In genomic region chr7:25736920-25737319, GRCm38 (mm10) we compare ENCODE assay signal across 11 mouse cellular contexts. TPM values are rescaled to one million over a fixed set of nuclear protein-coding genes. Genes with fewer than 3 reads are reported as not detected.
DNase-seq lines count a peak whose midpoint lies in the region; TF ChIP-seq lines count a peak whose summit lies in the region.
"Had no signal": no experiment of that assay in that cellular context is flagged by ENCODE, and none has a peak within 500 bp of the region (broad histone marks: within the 10 kb centered on the region; RNA-seq: fewer than 3 reads in every experiment).

No protein-coding gene starts in this region.

- peak; percentile 35; the same call in 1 of the 2 replicates for TF ChIP-seq CTCF in gastrocnemius, adult 2 months (IDR thresholded peaks at IDR 0.05)
- TF ChIP-seq CTCF in lung, adult 2 months (IDR thresholded peaks at IDR 0.05; ENCODE audit: insufficient read depth, low read length): 0 out of 2 replicates have a peak, but pooled peaks have one; percentile 18

- intact Hi-C loops in gastrocnemius, adult 2 months (cut with DNase I): no loop called here

- DNase-seq in gastrocnemius, adult 2 months: no peak
- DNase-seq in gastrocnemius, postnatal 4 days (ENCODE audit: low spot score in 2 of 2): no peak
- no peak for DNase-seq in lung, adult 2 months
- DNase-seq in lung, postnatal 14 days: no peak
- peak; percentile 39 for DNase-seq in A20 (ENCODE audit: low read depth, low spot score)
- peak; percentile 42 for DNase-seq in ZHBTc4 (ENCODE audit: low read depth, low spot score)
- no peak for DNase-seq in adipocyte (ENCODE audit: low spot score)
- DNase-seq in cerebellum, postnatal 14 days: no peak
- DNase-seq: cerebellum, postnatal 25 days; kidney, adult 9 months had no signal

- H3K4me3 ChIP-seq in gastrocnemius, adult 2 months: no peak overlapping the region
- no peak overlapping the region for H3K4me3 ChIP-seq in lung, adult 2 months (replicated peaks; ENCODE audit: extremely low read depth, low read depth, low read length)
- H3K4me3 ChIP-seq: myocyte had no signal

- 97% methylated on average over 2 of the region's 2 CpGs for WGBS in lung, adult 2 months

- H3K4me1 ChIP-seq in lung, adult 2 months (ENCODE audit: control insufficient read depth, insufficient read depth, low read length): no peaks in the 10 kb centered on the region

- no peak for TF ChIP-seq POLR2A in lung, adult 2 months (IDR thresholded peaks at IDR 0.05; ENCODE audit: borderline replicate concordance, extremely low read depth, low read depth, low read length)

- no peak overlapping the region for H3K27ac ChIP-seq in gastrocnemius, adult 2 months

RNA-seq across cellular contexts. Expression of gene Hnrnpul1, which starts 17.6 kb away (rescaled TPM):
- total RNA-seq in gastrocnemius, adult 2 months (2021): 10 to 100 TPM; 66.3 to 72.8 TPM
- 100 to 1,000 TPM; 131 to 132 TPM for total RNA-seq in gastrocnemius, postnatal 4 days (2021)
- 43.8 and 49.9 TPM in 2 replicates for polyA plus RNA-seq in lung, adult 2 months (2012; rRNA removed)

RNA-seq across cellular contexts. Expression of gene Ccdc97, which starts 18.0 kb away (rescaled TPM):
- 10 to 100 TPM; 39.4 to 44.3 TPM for total RNA-seq in gastrocnemius, adult 2 months (2021)
- 10 to 100 TPM; 34.5 to 39.4 TPM for total RNA-seq in gastrocnemius, postnatal 4 days (2021)
- 60.0 and 69.2 TPM in 2 replicates for polyA plus RNA-seq in lung, adult 2 months (2012; rRNA removed)

RNA-seq across cellular contexts. Expression of gene Tgfb1, which starts 50.1 kb away (rescaled TPM):
- 1 to 10 TPM; 4.6 to 6.6 TPM for total RNA-seq in gastrocnemius, adult 2 months (2021)
- total RNA-seq in gastrocnemius, postnatal 4 days (2021): 10 to 100 TPM; 21.4 to 24.6 TPM
- polyA plus RNA-seq in lung, adult 2 months (2012; rRNA removed): 68.3 and 71.1 TPM in 2 replicates

RNA-seq across cellular contexts. Expression of gene Axl, which starts 51.6 kb away (rescaled TPM):
- total RNA-seq in gastrocnemius, adult 2 months (2021): 10 to 100 TPM; 39.9 to 48.6 TPM
- 100 to 1,000 TPM; 172 to 194 TPM for total RNA-seq in gastrocnemius, postnatal 4 days (2021)
- 91.8 and 92.0 TPM in 2 replicates for polyA plus RNA-seq in lung, adult 2 months (2012; rRNA removed)

RNA-seq across cellular contexts. Expression of gene B9d2, which starts 56.3 kb away (rescaled TPM):
- total RNA-seq in gastrocnemius, adult 2 months (2021): 1 to 10 TPM; 8.7 to 9.7 TPM
- total RNA-seq in gastrocnemius, postnatal 4 days (2021): 10 to 100 TPM; 12.1 to 12.9 TPM
- 51.7 and 53.4 TPM in 2 replicates for polyA plus RNA-seq in lung, adult 2 months (2012; rRNA removed)

Comparison
In these comparisons a context has a peak if more than half of its experiments do, and no peak if none do; other contexts are left out.
1. DNase-seq: peak in A20 (single experiment) and ZHBTc4 (single experiment); none in gastrocnemius, adult 2 months (single experiment), gastrocnemius, postnatal 4 days (0 of 2), lung, adult 2 months (single experiment), lung, postnatal 14 days (single experiment), adipocyte (single experiment) and cerebellum, postnatal 14 days (0 of 2).